Mouse (Mus musculus): ENCODE data around the gene Ophn1. TPM values are rescaled to one million over a fixed set of nuclear protein-coding genes. Genes with fewer than 3 reads are reported as not detected.

Ophn1 gene
- polyA plus RNA-seq, 1 experiment from 2014 or later, result 29.5 TPM

- Histone ChIP-seq H3K9ac (no peak overlapping the region), H3K36me3 (replicated peaks) (no peaks in the 10 kb centered on the region), H3K4me3 (replicated peaks) (no peak overlapping the region), H3K27me3 (peaks cover 5% of the 10 kb centered on the region; the same call in 1 of the 2 replicates), H3K4me2 (no peak overlapping the region), H3K9me3 (no peaks in the 10 kb centered on the region), H3K4me1 (peaks cover 4% of the 10 kb centered on the region; the same call in 1 of the 2 replicates), H3K27ac (no peak overlapping the region)
- 41% methylated on average over 6 of the region's 6 CpGs for WGBS
- peak; percentile 70; the same call in 1 of the 2 replicates for ATAC-seq (ENCODE audit: low FRiP score)
Measured at GRCm38 (mm10) chrX:98875144-98875543, 15.7 kb downstream of the Ophn1 start.

GRCm38 (mm10) chrX:98874086-98874485 lies 16.7 kb downstream of the Ophn1 start:
- H3K9ac ChIP-seq, result no peak overlapping the region
- H3K36me3 ChIP-seq (replicated peaks), result no peaks in the 10 kb centered on the region
- no peak overlapping the region for H3K4me3 ChIP-seq (replicated peaks)
- ATAC-seq (ENCODE audit: low FRiP score), result no peak
- peaks cover 5% of the 10 kb centered on the region; the same call in 1 of the 2 replicates for H3K27me3 ChIP-seq
- H3K9me3 ChIP-seq, result no peaks in the 10 kb centered on the region
- 86% methylated on average over 5 of the region's 5 CpGs for WGBS
- no peak overlapping the region for H3K27ac ChIP-seq
- peaks cover 4% of the 10 kb centered on the region; the same call in 1 of the 2 replicates for H3K4me1 ChIP-seq
- H3K4me2 ChIP-seq, result no peak overlapping the region

- H3K27ac ChIP-seq, result no peak overlapping the region
- no peak for ATAC-seq (ENCODE audit: low FRiP score)
- WGBS, result 75% methylated on average over 1 of the region's 1 CpGs
- H3K4me2 ChIP-seq, result no peak overlapping the region
- H3K4me3 ChIP-seq (replicated peaks), result no peak overlapping the region
- peaks cover 4% of the 10 kb centered on the region; the same call in 1 of the 2 replicates for H3K4me1 ChIP-seq
- no peak overlapping the region for H3K9ac ChIP-seq
- no peaks in the 10 kb centered on the region for H3K9me3 ChIP-seq
- H3K27me3 ChIP-seq, result peaks cover 5% of the 10 kb centered on the region; the same call in 1 of the 2 replicates
- H3K36me3 ChIP-seq (replicated peaks), result no peaks in the 10 kb centered on the region
Measured at GRCm38 (mm10) chrX:98872064-98872463, 18.8 kb downstream of the Ophn1 start.

GRCm38 (mm10) chrX:98870541-98870940 lies 20.3 kb downstream of the Ophn1 start:
- Histone ChIP-seq H3K36me3 (replicated peaks) (no peaks in the 10 kb centered on the region), H3K4me1 (peaks cover 4% of the 10 kb centered on the region; the same call in 1 of the 2 replicates), H3K27me3 (peaks cover 9% of the 10 kb centered on the region; the same call in 1 of the 2 replicates), H3K27ac (no peak overlapping the region), H3K9ac (no peak overlapping the region), H3K9me3 (no peaks in the 10 kb centered on the region), H3K4me3 (replicated peaks) (no peak overlapping the region), H3K4me2 (no peak overlapping the region)
- 100% methylated on average over 1 of the region's 1 CpGs for WGBS
- no peak for ATAC-seq (ENCODE audit: low FRiP score)

GRCm38 (mm10) chrX:98869735-98870134 lies 21.1 kb downstream of the Ophn1 start:
- Histone ChIP-seq H3K4me1 (no peaks in the 10 kb centered on the region; the same call in 1 of the 2 replicates), H3K36me3 (replicated peaks) (no peaks in the 10 kb centered on the region), H3K9me3 (no peaks in the 10 kb centered on the region), H3K27me3 (peaks cover 9% of the 10 kb centered on the region; the same call in 1 of the 2 replicates), H3K27ac (no peak overlapping the region), H3K9ac (no peak overlapping the region), H3K4me2 (no peak overlapping the region), H3K4me3 (replicated peaks) (no peak overlapping the region)
- ATAC-seq (ENCODE audit: low FRiP score), result no peak
- 86% methylated on average over 2 of the region's 2 CpGs for WGBS

GRCm38 (mm10) chrX:98869165-98869564 lies 21.7 kb downstream of the Ophn1 start:
- H3K4me3 ChIP-seq (replicated peaks), result no peak overlapping the region
- H3K27me3 ChIP-seq, result peaks cover 8% of the 10 kb centered on the region; the same call in 1 of the 2 replicates
- no peak for ATAC-seq (ENCODE audit: low FRiP score)
- H3K9me3 ChIP-seq, result no peaks in the 10 kb centered on the region
- H3K4me1 ChIP-seq, result no peaks in the 10 kb centered on the region
- no peak overlapping the region for H3K4me2 ChIP-seq
- H3K27ac ChIP-seq, result no peak overlapping the region
- no peaks in the 10 kb centered on the region for H3K36me3 ChIP-seq (replicated peaks)
- H3K9ac ChIP-seq, result no peak overlapping the region
- 87% methylated on average over 5 of the region's 5 CpGs for WGBS

GRCm38 (mm10) chrX:98860167-98860566 lies 30.7 kb downstream of the Ophn1 start:
- H3K9me3 ChIP-seq, result no peaks in the 10 kb centered on the region
- H3K4me1 ChIP-seq, result no peaks in the 10 kb centered on the region
- H3K4me2 ChIP-seq, result no peak overlapping the region
- WGBS, result 85% methylated on average over 5 of the region's 5 CpGs
- no peak overlapping the region for H3K27ac ChIP-seq
- no peak overlapping the region for H3K4me3 ChIP-seq (replicated peaks)
- H3K27me3 ChIP-seq, result peaks cover 8% of the 10 kb centered on the region
- H3K36me3 ChIP-seq (replicated peaks), result no peaks in the 10 kb centered on the region
- no peak overlapping the region for H3K9ac ChIP-seq
- no peak for ATAC-seq (ENCODE audit: low FRiP score)

- ATAC-seq (ENCODE audit: low FRiP score), result no peak
- no peak overlapping the region for H3K9ac ChIP-seq
- no peaks in the 10 kb centered on the region for H3K9me3 ChIP-seq
- no peaks in the 10 kb centered on the region for H3K4me1 ChIP-seq
- no peaks in the 10 kb centered on the region for H3K36me3 ChIP-seq (replicated peaks)
- 89% methylated on average over 2 of the region's 2 CpGs for WGBS
- no peak overlapping the region for H3K27ac ChIP-seq
- no peak overlapping the region for H3K4me3 ChIP-seq (replicated peaks)
- H3K27me3 ChIP-seq, result peaks cover 3% of the 10 kb centered on the region; the same call in 1 of the 2 replicates
- no peak overlapping the region for H3K4me2 ChIP-seq
Measured at GRCm38 (mm10) chrX:98856046-98856445, 34.8 kb downstream of the Ophn1 start.

GRCm38 (mm10) chrX:98850869-98851268 lies 40.0 kb downstream of the Ophn1 start:
- Histone ChIP-seq H3K27me3 (peaks cover 12% of the 10 kb centered on the region; the same call in 1 of the 2 replicates), H3K4me3 (replicated peaks) (no peak overlapping the region), H3K9ac (no peak overlapping the region), H3K27ac (no peak overlapping the region), H3K4me1 (no peaks in the 10 kb centered on the region), H3K36me3 (replicated peaks) (no peaks in the 10 kb centered on the region), H3K9me3 (no peaks in the 10 kb centered on the region), H3K4me2 (no peak overlapping the region)
- 87% methylated on average over 6 of the region's 6 CpGs for WGBS
- no peak for ATAC-seq (ENCODE audit: low FRiP score)

- peaks cover 4% of the 10 kb centered on the region; the same call in 1 of the 2 replicates for H3K27me3 ChIP-seq
- no peak overlapping the region for H3K4me2 ChIP-seq
- WGBS, result 82% methylated on average over 2 of the region's 2 CpGs
Measured at GRCm38 (mm10) chrX:98841606-98842005, 49.2 kb downstream of the Ophn1 start.

GRCm38 (mm10) chrX:98835989-98836388 lies 54.8 kb downstream of the Ophn1 start:
- no peaks in the 10 kb centered on the region for H3K4me1 ChIP-seq
- 0 out of 2 replicates have a peak, but pooled peaks cover 6% of the 10 kb centered on the region for H3K27me3 ChIP-seq
- H3K9ac ChIP-seq, result no peak overlapping the region
- 100% methylated on average over 1 of the region's 1 CpGs for WGBS
- H3K36me3 ChIP-seq (replicated peaks), result no peaks in the 10 kb centered on the region
- no peak overlapping the region for H3K4me3 ChIP-seq (replicated peaks)
- no peak overlapping the region for H3K27ac ChIP-seq
- ATAC-seq (ENCODE audit: low FRiP score), result no peak
- H3K9me3 ChIP-seq, result no peaks in the 10 kb centered on the region
- no peak overlapping the region for H3K4me2 ChIP-seq

More at GRCm38 (mm10) chrX:98841606-98842005, 49.2 kb downstream of the Ophn1 start:
- Histone ChIP-seq H3K27ac (no peak overlapping the region), H3K9ac (no peak overlapping the region), H3K4me3 (replicated peaks) (no peak overlapping the region), H3K4me1 (no peaks in the 10 kb centered on the region), H3K36me3 (replicated peaks) (no peaks in the 10 kb centered on the region), H3K9me3 (no peaks in the 10 kb centered on the region)
- ATAC-seq (ENCODE audit: low FRiP score), result no peak

GRCm38 (mm10) chrX:98803813-98804212 lies 87.0 kb downstream of the Ophn1 start:
- ATAC-seq (ENCODE audit: low FRiP score), result no peak
- Histone ChIP-seq H3K4me3 (replicated peaks) (no peak overlapping the region), H3K4me1 (no peaks in the 10 kb centered on the region), H3K27ac (no peak overlapping the region), H3K9ac (no peak overlapping the region), H3K9me3 (no peaks in the 10 kb centered on the region), H3K36me3 (replicated peaks) (no peaks in the 10 kb centered on the region), H3K4me2 (no peak overlapping the region), H3K27me3 (no peaks in the 10 kb centered on the region)

GRCm38 (mm10) chrX:98774247-98774950 lies 116.4 kb downstream of the Ophn1 start:
- Histone ChIP-seq H3K9ac (no peak overlapping the region), H3K4me2 (no peak overlapping the region), H3K4me3 (replicated peaks) (no peak overlapping the region), H3K4me1 (no peaks in the 10 kb centered on the region), H3K27me3 (no peaks in the 10 kb centered on the region), H3K36me3 (replicated peaks) (no peaks in the 10 kb centered on the region), H3K9me3 (no peaks in the 10 kb centered on the region), H3K27ac (no peak overlapping the region)
- WGBS, result 86% methylated on average over 4 of the region's 4 CpGs
- ATAC-seq (ENCODE audit: low FRiP score), result no peak
